Mouse (Mus musculus) spleen, postnatal 4 days (tissue): ENCODE results near the gene Ms4a18.

ENCODE experiments used
- DNase-seq, 2 experiments: peaks; one replicate each; pipeline ENCODE4 v3.0.0; 2022; ENCODE audit warnings: low spot score in 2 of 2

Ms4a18 gene

DNA sequence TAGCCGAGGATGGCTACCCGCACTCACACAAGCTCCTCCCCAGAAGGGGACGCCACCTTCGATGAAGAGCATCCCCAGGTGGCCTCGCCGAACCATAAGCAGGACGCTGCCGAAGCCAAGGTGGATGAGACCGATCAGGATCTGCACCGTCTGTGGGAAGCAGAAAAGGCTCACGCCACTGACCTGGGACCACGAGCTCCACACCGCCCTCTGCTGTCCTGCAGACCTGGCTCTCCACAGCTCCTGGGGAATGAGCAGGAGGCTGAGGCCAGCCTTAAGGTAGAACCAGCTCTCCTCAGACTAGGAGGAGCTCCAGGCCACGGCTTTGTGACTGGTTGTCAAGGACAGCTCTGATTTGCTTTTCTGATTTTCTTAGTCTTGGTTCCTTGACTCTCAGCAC, 34.7 kb downstream of the Ms4a18 start:
- DNase-seq = peak; percentile 33 to 76

DNA sequence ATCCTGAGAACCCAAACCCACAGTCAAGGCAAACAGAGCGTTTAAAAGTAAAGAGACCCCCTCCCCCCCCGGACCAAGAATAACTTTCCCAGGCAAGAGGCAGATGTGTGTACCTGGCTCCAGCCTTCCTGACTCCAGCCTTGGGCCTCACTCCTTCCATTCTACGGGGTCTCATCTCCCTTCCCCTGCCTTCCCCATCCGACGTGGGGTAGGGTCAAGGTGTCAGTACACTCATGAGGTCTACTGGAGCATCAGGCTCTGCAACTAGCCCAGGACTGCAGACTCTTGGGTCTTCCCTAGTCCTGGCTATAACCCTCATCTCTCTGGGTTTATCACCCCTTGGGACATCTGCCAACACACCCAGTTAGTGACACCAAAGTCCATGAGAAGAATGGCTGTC, 37.6 kb downstream of the Ms4a18 start:
- DNase-seq = no peak

- peak; percentile 86 to 94 for DNase-seq
Measured at GRCm38 (mm10) chr19:10979184-10980168, 38.4 kb downstream of the Ms4a18 start.

DNA sequence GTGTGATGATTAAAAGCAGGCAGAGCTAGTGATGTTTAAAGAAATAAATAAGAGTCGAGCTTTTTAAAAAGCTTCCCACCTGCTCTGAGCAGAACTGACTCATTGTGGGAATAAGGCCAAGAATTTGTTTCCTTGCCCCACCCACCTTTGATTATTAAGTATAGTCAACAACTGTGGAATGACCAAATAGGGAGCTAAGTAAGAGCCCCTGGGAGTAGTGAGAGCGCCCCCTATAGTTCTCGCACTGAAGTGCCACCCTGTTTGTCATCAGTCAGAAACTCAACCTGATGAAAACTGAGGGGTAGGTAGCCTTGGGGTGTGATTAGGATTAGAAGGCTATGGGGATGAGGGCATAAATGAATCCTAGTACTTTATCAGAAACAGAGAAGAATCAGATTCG, 41.5 kb downstream of the Ms4a18 start:
- no peak for DNase-seq

DNA sequence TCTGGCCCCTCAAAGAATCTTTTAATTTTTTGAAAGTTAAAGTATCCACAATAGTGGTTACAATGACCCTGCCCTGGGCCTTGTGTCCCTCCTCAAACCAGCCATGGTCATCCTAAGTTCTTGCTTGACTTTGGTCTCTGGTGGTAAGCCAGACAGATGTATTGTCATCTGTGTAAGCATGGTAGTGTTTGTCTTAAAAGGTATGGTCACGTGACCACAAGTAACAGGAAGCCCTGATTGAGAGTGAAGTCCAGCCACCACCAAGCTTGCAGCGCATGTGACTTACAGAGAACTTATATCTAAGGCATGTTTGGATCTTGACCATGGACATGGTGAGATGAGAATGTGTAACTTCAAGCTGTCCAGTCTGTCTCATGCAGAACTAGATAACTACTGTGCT, 42.6 kb downstream of the Ms4a18 start:
- DNase-seq = no peak

DNA sequence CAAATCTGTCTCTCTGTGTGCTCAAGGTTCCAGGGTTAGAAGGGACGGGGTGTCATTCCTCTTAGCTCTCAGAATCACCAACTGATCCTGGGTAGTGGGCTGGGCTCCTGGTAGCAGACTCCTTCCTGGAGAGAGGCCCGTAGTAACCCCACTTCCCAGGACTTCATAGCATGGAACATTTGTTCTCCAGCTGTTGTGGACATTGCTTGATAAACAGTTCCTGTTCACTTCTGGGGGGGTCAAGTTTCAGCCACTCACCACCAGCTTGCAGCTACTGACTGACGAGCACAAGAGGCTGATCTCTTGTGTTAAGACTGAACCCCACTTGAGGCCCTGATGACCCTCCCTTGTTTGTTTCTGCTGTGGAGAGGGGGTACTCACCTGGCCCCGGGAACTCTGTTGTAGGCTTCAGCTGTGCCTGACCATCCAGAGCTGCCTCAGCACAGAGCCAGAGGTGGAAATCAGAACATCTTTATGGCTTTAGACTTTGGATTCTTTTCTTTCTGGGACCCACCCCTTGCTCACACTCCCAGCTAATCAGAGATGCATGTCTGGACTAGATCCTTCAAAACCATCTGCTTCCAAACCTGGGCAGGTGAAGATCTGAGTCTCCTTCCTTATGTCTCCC, 43.5 kb downstream of the Ms4a18 start, which contains the start of gene Ms4a10:
TSS of gene Ms4a10 (minus strand) at position 433 of the 628 bp plus-strand sequence.
- DNase-seq = no peak

DNA sequence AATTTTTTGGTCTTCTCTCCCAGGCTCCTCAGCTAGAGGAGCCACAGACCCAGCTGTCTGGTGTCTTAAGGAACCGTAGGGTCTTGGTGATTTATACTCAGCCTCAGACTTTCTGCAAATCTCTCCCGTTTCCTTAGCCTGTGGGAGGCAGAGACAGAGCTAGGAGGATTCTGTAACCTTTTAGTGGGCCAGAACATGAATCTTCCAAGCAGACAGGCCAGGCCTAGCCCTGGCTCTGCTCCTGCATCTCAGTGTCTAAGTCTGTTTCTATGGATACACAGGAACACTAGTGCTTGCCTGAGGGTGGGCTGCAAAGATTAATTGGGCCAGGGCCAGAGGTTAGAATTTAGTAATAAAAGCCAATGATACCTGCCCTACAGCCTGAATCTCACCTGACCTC, 44.6 kb downstream of the Ms4a18 start:
- DNase-seq = no peak

DNA sequence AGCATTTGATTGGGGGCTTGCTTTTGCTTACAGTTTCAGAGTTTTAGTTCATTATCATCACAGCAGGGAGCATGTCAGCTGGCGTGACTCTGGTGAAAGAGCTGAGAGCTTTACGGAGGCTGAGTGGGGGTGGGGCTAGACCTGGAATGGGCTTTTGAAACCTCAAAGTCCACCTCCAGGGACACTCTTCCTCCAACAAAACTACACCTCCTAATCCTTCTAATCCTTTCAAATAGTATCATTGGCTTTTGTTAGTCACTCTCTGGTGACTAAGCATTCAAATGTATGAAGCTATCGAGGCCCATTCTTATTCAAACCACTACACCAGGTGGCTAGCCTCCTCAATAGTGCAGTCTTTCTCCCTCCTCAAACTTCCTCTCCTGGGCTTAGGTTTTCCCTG, 45.2 kb downstream of the Ms4a18 start:
- DNase-seq = no peak

DNA sequence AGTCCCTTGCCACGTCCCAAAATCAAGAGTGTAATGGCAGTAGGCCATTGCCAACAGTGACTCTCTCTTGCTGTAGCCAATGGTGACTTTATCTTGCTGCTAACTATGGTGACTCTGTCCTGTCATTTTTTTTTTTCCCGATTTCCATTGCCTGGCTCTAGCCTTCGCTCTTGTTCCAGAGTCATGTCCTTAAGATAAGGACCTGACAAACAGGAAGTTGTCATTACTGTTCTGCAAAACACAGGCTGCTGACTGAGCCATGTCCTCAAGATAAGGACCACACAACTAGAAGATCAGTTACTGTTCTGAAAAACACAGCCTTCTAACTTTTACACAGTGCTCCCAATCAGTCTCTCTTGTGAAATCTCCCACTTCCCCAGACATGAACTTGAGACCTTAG, 47.4 kb downstream of the Ms4a18 start:
- no peak for DNase-seq

GRCm38 (mm10) chr19:10968578-10968977, 49.3 kb downstream of the Ms4a18 start:
- DNase-seq = no peak

DNA sequence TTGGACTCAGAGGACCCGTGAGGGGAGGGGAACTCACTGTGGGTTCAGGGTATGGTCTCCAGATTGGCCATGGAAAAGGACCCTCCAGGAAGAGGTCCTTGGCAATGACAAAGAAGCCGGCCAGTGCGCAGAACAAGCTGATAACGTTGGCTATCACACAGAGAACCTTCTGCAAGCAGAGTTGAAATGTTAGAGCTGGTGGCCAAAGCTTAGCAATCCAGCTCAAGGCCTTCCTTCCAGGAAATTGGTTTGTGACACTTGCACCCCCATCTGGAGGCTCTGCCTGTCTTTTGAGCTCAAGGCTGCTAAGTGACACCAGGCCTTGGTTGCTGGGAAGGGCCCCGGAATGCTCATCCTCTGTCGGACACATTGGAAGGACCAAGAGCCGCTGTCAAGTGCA, 52.1 kb downstream of the Ms4a18 start:
- no peak for DNase-seq

DNA sequence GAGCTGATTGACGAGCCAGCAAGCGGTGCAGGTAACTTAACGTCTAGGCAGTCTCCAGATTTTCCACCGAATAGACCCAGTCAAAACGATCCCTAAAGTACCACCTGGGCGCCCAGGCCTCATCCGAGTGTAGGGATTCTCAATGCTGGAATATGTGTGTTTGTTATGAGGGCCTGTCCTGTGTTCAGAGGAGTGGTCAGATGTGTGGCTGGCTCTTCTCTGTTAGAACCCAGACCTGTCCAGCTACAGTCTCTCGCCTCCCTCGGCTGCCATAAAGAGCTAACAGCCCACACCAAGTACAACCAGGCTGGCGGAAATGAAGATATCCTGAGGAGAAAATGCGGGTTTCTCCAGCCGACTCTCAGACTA, 57.9 kb downstream of the Ms4a18 start:
- no peak for DNase-seq

DNA sequence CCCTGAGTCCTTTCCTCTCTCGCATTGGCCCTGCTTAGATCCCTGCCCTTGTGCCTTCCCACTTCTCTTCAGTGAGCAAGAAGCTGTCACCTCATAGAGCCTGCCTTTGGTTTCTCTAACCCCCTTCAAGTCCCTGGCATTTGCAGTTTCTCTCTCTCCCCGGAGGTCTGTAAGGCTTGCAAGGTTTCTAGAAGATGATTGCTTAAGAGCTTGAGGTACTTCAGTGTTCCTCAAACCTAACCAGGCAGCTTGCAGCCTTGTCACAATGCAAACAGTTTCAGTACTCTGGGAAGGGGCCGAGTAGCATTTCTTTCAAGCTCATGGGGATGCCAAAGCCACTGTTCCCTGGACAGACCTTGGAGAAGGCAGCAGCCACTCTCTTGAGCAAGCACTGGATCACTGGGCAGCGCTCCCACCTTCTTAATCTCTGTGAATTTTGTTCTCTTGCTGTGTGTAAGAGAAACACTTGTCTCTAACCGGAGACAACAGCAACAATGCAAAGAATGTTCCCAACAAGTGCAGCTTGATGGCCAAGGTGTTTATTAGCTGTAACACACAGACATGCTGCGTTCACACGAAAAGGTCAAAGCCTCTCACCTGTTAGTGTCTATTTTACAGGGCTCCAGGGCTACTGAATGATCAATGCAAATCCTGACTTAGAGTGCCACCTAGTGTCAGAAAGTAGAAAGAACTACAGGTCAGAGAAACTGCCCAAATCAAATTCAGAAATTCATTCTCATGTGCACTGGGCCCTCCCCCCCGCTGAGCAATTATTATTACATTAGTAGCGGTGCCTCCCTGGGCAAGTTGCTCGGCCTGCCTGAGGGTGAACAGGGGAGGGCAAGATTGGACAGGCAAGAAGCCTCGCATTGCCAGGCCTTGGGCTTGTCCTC, 58.5 kb downstream of the Ms4a18 start:
- no peak for DNase-seq

- DNase-seq = no peak
Measured at GRCm38 (mm10) chr19:10952021-10952939, 65.6 kb downstream of the Ms4a18 start.

- DNase-seq = no peak
Measured at GRCm38 (mm10) chr19:10949558-10949957, 68.3 kb downstream of the Ms4a18 start.

- peak; percentile 92 to 95 for DNase-seq
Measured at GRCm38 (mm10) chr19:10949112-10949511, 68.7 kb downstream of the Ms4a18 start, which contains the start of gene Ccdc86. Gene Ccdc86 (minus strand): TSS chr19:10949266.

GRCm38 (mm10) chr19:10948416-10948815, 69.4 kb downstream of the Ms4a18 start:
- peak; percentile 29 to 71 for DNase-seq

- no peak for DNase-seq
Measured at GRCm38 (mm10) chr19:10947219-10947618, 70.6 kb downstream of the Ms4a18 start.
